Mouse (Mus musculus) cerebellum, adult 2 months (tissue): Measurements from ENCODE around the gene Zfp62. TPM values are rescaled to one million over a fixed set of nuclear protein-coding genes. Genes with fewer than 3 reads are reported as not detected.
A peak's percentile ranks its signal among the peaks of the same experiment; 100 is the strongest.
"Not testable (repeated sequence)": the region's sequence is repeated elsewhere in the genome, so short reads cannot be mapped to it uniquely, and the experiment has no call there.

Experiments
- DNase-seq, 2 experiments: peaks; one replicate each; pipeline ENCODE4 v3.0.0; 2021
- H3K27ac ChIP-seq: fragments of 200-500 bp; 2 replicates; pipeline ENCODE4 v1.5.1; 2012; ENCODE audit warnings: low read length, control low read depth, inconsistent platforms; ENCODE audit not compliant: insufficient read depth
- H3K27me3 ChIP-seq: fragments of 200-500 bp; 2 replicates; pipeline ENCODE4 v1.6.1; 2012; ENCODE audit warnings: inconsistent platforms, mild to moderate bottlenecking, low read length, moderate library complexity; ENCODE audit not compliant: control insufficient read depth, insufficient read depth
- H3K4me1 ChIP-seq: fragments of 200-500 bp; 2 replicates; pipeline ENCODE4 v1.6.1; 2011; ENCODE audit warnings: low read length; ENCODE audit not compliant: control insufficient read depth, insufficient read depth
- H3K4me3 ChIP-seq: fragments of 200-500 bp; replicated peaks from 2 replicates; pipeline ENCODE3; 2011; ENCODE audit warnings: mild to moderate bottlenecking, low read depth, low read length, control low read depth; ENCODE audit not compliant: insufficient read depth
- CTCF ChIP-seq: fragments of 200-500 bp; IDR thresholded peaks from 2 replicates; pipeline ENCODE4 v1.5.1; 2011; ENCODE audit warnings: low read depth, mild to moderate bottlenecking, control low read depth, low read length, moderate library complexity, borderline replicate concordance; ENCODE audit not compliant: insufficient read depth
- POLR2A ChIP-seq: fragments of 200-500 bp; IDR thresholded peaks from 2 replicates; pipeline ENCODE4 v1.6.1; 2011; ENCODE audit warnings: low read length, control low read depth, borderline replicate concordance; ENCODE audit not compliant: insufficient read depth
- WGBS: fragments of 180-500 bp; shearing (Covaris S2); methylation state at CpG from one replicate; pipeline ENCODE4 v1.1.7; 2018; 5-methylcytosine and 5-hydroxymethylcytosine counted together
- polyA plus RNA-seq: library from polyadenylated mRNA; depleted of rRNA; stranded (reverse); fragments of >200 nt; gene quantifications from 2 replicates; pipeline ENCODE4 v1.2.3, GENCODE M21; 2012; rRNA removed

The Zfp62 gene
- polyA plus RNA-seq: 22.6 and 24.6 TPM in 2 replicates

DNA sequence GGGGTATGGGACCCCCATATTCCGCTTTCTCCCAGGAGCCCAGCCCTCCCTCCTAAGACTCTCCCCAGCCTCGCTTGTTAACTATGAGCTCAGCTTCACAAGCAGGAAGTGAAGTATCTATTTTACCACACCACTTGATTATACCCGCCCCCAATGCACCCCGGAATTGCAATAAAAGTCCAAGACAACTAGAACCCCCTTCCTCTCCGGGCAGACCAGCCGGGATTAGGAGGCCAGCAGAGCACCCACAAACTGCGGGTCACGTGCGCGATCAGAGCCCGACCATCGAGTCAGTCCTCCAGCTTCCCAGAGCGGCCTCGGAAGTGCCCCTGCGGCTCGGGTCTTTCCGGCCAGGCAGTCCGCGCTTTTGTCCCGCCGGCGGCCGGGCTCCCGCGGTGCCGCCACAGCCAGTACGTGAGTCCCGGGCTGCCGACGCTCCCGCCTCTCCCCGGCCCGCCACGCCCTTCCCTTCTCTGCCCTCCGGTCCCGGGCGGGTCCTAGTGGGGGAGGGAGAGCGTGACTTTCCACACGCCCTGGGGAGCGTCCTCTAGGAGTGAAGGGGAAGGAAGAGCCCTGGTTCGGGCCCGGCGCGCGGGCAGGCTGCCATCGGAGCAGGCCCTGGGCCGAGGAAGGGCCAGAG is at the start of gene Zfp62:
Zfp62 (plus strand) TSS at position 164 of the 640 bp plus-strand sequence.
- WGBS: 1% methylated on average over 47 of the region's 47 CpGs
- Histone ChIP-seq H3K27ac (peak within 1 kb of the TSS; percentile 80), H3K27me3 (no peaks in the 10 kb centered on the region), H3K4me3 (peak within 1 kb of the TSS; percentile 66), H3K4me1 (peaks cover 2% of the 10 kb centered on the region)
- peak; percentile 95 to 97 for DNase-seq
- TF ChIP-seq POLR2A (peak; percentile 76; the same call in 1 of the 2 replicates), CTCF (no peak)

DNA sequence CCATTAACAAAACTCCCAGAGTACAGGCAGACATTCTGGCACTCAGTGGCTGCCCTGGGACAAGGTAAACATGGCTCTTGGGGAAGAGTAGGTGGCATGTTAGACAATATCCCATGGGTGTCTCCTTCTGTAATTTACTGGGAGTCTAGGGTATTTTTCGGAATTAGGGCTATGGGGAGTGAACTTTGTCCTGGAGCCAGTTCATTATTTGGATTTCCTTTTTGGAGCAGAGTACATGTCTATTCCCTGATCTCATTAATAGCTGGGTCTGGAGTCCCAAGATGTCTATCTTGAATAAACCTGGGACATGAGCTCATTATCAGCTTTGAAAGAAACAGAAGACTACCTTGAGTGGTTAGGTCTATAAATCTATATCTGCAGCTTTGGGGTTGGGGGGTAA is 49.0 kb upstream of the Zfp62 start, which contains the start of gene Olfr1394:
Olfr1394 (plus strand) TSS at position 301 of the 400 bp plus-strand sequence.
- 76% methylated on average over 1 of the region's 1 CpGs for WGBS
- Histone ChIP-seq H3K27me3 (no peaks in the 10 kb centered on the region), H3K4me3 (no peak within 1 kb of the TSS), H3K27ac (no peak within 1 kb of the TSS), H3K4me1 (no peaks in the 10 kb centered on the region)
- TF ChIP-seq CTCF: no peak
- TF ChIP-seq POLR2A: no peak
- no peak for DNase-seq

DNA sequence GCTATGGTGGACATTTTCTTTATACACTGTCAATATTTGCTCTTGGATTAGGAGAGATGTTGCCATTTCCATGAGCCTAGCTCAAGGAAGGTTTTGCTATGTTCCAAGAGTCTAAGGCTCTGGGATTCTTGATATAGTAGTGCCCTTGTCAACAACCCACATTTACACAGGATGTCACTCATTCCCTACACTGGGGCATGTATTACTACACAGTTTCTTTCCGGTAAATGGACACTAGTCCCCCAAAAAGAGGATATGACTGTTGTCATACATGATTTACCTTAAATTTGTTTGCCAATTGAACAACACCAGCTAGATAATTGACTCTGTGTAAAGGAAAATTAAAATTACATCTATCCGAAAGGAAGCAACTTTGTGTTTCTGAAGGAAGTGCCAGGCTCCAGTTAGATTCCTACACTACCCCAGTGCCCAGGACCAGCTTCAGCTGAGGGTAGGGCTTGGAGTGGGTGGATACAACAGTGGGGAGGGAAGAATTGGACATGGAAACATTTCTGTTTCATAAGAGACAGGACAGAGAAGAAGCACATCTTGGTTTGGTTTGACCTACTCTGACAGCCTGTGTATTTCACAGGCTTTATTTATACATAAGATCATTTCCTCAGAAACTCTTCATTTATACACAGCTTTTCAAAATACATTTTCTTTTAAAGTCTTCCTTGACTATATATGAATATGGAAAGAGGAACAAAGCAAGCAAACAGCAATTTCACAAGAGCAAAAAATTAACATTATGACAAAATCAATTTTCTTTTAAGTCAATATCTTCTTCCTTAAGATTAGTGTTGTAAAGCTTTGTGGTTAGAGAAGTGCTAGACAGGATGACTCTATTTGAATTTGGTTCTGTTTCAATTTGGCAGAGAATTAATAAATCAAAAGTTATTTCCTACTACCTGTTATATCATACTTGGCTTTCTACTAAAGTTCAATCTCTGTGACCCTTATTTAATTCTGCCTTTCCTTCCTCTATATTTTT is 46.0 kb upstream of the Zfp62 start:
- 92% methylated on average over 2 of the region's 2 CpGs for WGBS
- DNase-seq: no peak
- TF ChIP-seq CTCF (no peak), POLR2A (no peak)
- Histone ChIP-seq H3K4me3 (no peak overlapping the region), H3K27ac (no peak overlapping the region), H3K27me3 (no peaks in the 10 kb centered on the region), H3K4me1 (no peaks in the 10 kb centered on the region)

DNA sequence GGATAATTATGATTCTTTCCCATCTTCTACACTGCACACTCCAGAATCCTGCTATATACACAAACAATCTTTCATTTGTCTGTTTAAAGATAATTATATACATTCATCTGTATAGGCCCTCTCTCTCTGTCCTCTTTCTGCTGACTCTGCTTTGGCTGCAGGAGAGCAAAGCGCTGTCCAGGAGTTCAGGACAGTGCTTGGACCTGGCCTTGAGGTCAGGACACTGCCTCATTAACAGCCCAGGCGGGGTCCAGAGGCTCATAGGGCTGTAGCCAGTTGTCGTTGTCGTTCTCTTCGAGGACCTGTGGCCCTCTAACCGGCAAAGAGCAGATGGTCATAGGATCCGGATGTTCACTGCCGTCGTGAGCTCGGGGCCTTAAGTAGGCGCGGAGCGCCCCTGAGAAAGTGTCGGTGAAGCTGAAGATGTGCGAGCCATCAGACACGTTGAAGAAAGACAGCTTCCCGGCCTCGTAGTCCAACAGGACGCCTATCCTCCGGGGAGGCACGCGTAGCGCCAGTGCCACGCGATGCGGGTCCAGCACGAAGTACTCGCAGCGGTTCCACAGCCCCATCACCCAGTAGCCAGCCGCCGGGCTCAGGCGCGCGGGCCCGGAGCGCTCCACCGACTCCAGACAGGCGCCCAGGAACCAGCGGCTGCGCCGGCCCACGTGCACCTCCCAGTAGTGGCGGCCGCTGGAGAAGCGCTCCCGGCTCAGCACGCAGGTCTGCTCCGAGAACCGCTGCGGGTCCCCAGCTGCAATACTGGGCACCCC is 34.1 kb upstream of the Zfp62 start:
- no peak for TF ChIP-seq CTCF
- no peak for TF ChIP-seq POLR2A
- Histone ChIP-seq H3K4me3 (no peak overlapping the region), H3K4me1 (no peaks in the 10 kb centered on the region), H3K27ac (no peak overlapping the region), H3K27me3 (no peaks in the 10 kb centered on the region)
- 6% methylated on average over 50 of the region's 50 CpGs for WGBS
- DNase-seq: no peak

DNA sequence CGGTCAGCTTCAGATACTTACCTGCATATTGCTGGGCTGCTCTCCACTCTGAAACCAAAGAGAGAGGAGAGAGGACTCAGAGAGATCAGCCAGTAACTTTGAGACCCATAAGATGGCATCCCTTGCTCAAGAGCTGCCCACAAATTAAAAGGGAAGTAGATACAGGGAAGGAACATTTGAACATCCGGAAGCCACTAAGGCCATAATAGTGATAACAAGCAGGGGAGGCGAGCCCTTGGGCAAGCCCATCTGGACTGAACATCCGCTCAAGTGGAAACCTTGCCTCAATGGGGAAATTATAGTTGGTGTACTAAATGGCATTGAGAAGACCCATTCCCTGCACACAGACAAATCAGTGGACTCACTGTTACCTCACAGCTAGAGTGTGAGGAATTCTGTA is 32.5 kb upstream of the Zfp62 start:
- TF ChIP-seq POLR2A: no peak
- TF ChIP-seq CTCF: no peak
- no peak for DNase-seq
- 91% methylated on average over 4 of the region's 4 CpGs for WGBS
- H3K4me1 ChIP-seq: no peaks in the 10 kb centered on the region
- no peak overlapping the region for H3K27ac ChIP-seq
- H3K4me3 ChIP-seq: no peak overlapping the region
- no peaks in the 10 kb centered on the region for H3K27me3 ChIP-seq

DNA sequence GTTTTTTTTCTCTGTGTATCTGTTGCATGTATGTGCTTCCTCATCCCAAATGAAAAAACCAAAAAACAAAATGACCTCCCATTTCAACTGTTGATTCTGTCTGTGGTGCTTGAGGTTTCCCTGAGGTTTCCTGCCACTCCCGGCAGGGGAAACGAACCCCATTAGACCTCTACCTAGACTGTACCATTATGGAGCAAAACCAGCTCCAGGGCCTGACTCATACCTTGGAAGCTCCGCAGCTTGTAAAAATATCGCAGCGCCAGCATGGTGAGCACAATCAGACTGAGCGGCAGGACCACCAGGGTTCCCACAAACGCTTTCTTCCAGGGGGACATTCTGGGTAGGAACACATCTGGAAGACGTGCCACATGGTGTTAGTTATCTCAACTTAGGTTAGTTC is 27.7 kb upstream of the Zfp62 start:
- Histone ChIP-seq H3K27me3 (no peaks in the 10 kb centered on the region), H3K27ac (no peak overlapping the region), H3K4me3 (no peak overlapping the region), H3K4me1 (no peaks in the 10 kb centered on the region)
- whole genome bisulfite sequencing: 92% methylated on average over 8 of the region's 8 CpGs
- DNase-seq: no peak
- no peak for TF ChIP-seq CTCF
- no peak for TF ChIP-seq POLR2A

DNA sequence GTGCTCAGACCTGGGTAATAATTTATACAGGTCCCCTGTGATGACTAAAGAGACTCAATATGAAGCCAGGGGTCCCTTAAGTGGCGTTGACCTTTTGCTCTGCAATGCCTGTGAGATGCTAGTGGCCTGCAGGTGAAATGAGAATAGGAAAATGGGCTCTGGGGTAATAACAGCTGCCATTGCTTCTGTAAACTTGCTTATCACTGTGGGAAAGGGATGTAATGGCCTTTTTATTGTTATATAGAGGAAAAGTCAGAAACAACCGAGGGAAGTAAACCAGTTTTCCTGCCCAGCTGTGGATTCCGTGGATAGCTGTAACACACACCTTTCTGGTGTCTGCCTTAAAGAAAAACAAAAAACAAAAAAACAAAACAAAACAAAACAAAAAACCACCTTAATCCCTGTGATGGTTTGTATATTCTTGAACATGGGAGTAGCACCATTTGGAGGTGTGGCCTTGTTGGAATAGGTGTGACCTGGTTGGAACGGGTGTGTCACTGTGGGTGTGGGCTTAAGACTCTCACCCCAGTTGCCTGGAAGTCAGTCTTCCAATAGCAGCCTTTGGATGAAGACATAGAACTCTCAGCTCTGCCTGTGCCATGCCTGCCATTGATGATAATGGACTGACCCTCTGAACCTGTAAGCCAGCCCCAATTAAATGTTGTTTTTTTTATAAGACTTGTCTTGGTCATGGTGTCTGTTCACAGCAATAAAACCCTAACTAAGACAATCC is 26.9 kb upstream of the Zfp62 start:
- H3K27ac ChIP-seq, H3K4me3 ChIP-seq, DNase-seq, H3K27me3 ChIP-seq, H3K4me1 ChIP-seq: not testable (repeated sequence)
- WGBS: 84% methylated on average over 4 of the region's 4 CpGs
